20 mouse cellular contexts compared by ENCODE assay signal in genomic region chr10:108893288-108893687, GRCm38 (mm10).
A peak's percentile ranks its signal among the peaks of the same experiment; 100 is the strongest.
DNase-seq lines count a peak whose midpoint lies in the region; ATAC-seq and TF ChIP-seq lines count a peak whose summit lies in the region.
"Had no signal": no experiment of that assay in that cellular context is flagged by ENCODE, and none has a peak within 500 bp of the region (broad histone marks: within the 10 kb centered on the region; RNA-seq: fewer than 3 reads in every experiment).

No protein-coding gene starts in this region.

- no peak overlapping the region for H3K9ac ChIP-seq in liver, postnatal 0 days (replicated peaks)
- H3K9ac ChIP-seq: embryonic facial prominence, embryonic 12.5 days; forebrain, embryonic 13.5 days; forebrain, postnatal 0 days; heart, embryonic 13.5 days; hindbrain, embryonic 12.5 days had no signal

- DNase-seq in adrenal gland, postnatal 25 days, result peak; percentile 1
- no peak for DNase-seq in adrenal gland, adult 18-20 months (ENCODE audit: low spot score in 2 of 2)
- DNase-seq in liver, postnatal 0 days, result peak; percentile 14
- no peak for DNase-seq in liver
- peak; percentile 3 for DNase-seq in 3134 (ENCODE audit: extremely low read depth, insufficient read length, low spot score)
- DNase-seq in ZHBTc4 (ENCODE audit: low read depth, low spot score), result peak; percentile 13
- DNase-seq in cerebellum, postnatal 36 days, result no peak
- DNase-seq: adrenal gland, postnatal 14 days; cerebellum, adult 2 months; cerebellum, postnatal 10 days; forebrain, postnatal 0 days; gastrocnemius, postnatal 14 days; heart, adult 2 months; heart, postnatal 36 days; kidney, adult 11 months had no signal

- no peak overlapping the region for H3K27ac ChIP-seq in liver, postnatal 0 days (ENCODE audit: low read depth)
- H3K27ac ChIP-seq: embryonic facial prominence, embryonic 12.5 days; forebrain, embryonic 13.5 days; heart, adult 2 months; heart, embryonic 13.5 days; hindbrain, embryonic 12.5 days; hindbrain, postnatal 0 days had no signal

- 75% methylated on average over 6 of the region's 6 CpGs for WGBS in liver, postnatal 0 days (ENCODE audit: insufficient replicate concordance)

- TF ChIP-seq EP300 in liver, postnatal 0 days (IDR thresholded peaks at IDR 0.05; ENCODE audit: low read depth), result no peak

- no peak overlapping the region for H3K4me2 ChIP-seq in liver, postnatal 0 days (ENCODE audit: low read depth, low read length)
- H3K4me2 ChIP-seq: embryonic facial prominence, embryonic 12.5 days; forebrain, embryonic 13.5 days; heart, embryonic 13.5 days; hindbrain, embryonic 12.5 days had no signal

- no peak for TF ChIP-seq CTCF in liver, postnatal 0 days (IDR thresholded peaks at IDR 0.05; ENCODE audit: low read depth)

- no peaks in the 10 kb centered on the region for H3K4me1 ChIP-seq in liver, postnatal 0 days (ENCODE audit: insufficient read depth)
- H3K4me1 ChIP-seq: embryonic facial prominence, embryonic 12.5 days; forebrain, embryonic 13.5 days; heart, embryonic 13.5 days; hindbrain, embryonic 12.5 days had no signal

- no peaks in the 10 kb centered on the region for H3K36me3 ChIP-seq in liver, postnatal 0 days (replicated peaks; ENCODE audit: insufficient read depth, low read length)
- H3K36me3 ChIP-seq: embryonic facial prominence, embryonic 12.5 days; heart, embryonic 13.5 days; hindbrain, embryonic 12.5 days had no signal

- no peak for ATAC-seq in liver, postnatal 0 days
- ATAC-seq: forebrain, embryonic 13.5 days; forebrain, postnatal 0 days; hindbrain, postnatal 0 days had no signal

- no peaks in the 10 kb centered on the region for H3K27me3 ChIP-seq in liver, postnatal 0 days (ENCODE audit: insufficient read depth, low read length)
- H3K27me3 ChIP-seq: embryonic facial prominence, embryonic 12.5 days; forebrain, embryonic 13.5 days; heart, embryonic 13.5 days; hindbrain, embryonic 12.5 days had no signal

- no peak overlapping the region for H3K4me3 ChIP-seq in liver, postnatal 0 days (ENCODE audit: low read depth, low read length)
- H3K4me3 ChIP-seq: embryonic facial prominence, embryonic 12.5 days; forebrain, embryonic 13.5 days; heart, adult 2 months; heart, embryonic 13.5 days; hindbrain, embryonic 12.5 days had no signal

- H3K9me3 ChIP-seq in liver, postnatal 0 days (ENCODE audit: low read length), result no peaks in the 10 kb centered on the region; the same call in 1 of the 2 replicates
- H3K9me3 ChIP-seq: embryonic facial prominence, embryonic 12.5 days; forebrain, embryonic 13.5 days; heart, embryonic 13.5 days; hindbrain, embryonic 12.5 days had no signal

Comparison
In these comparisons a context has a peak if more than half of its experiments do, and no peak if none do; other contexts are left out.
1. DNase-seq: peak in adrenal gland, postnatal 25 days (single experiment), liver, postnatal 0 days (single experiment), 3134 (single experiment) and ZHBTc4 (single experiment); none in adrenal gland, adult 18-20 months (0 of 2), liver (single experiment) and cerebellum, postnatal 36 days (0 of 2).